Mouse (Mus musculus) CH12.LX (cell line): ENCODE measurements around the gene Exo1. TPM values are rescaled to one million over a fixed set of nuclear protein-coding genes. Genes with fewer than 3 reads are reported as not detected.

Source experiments
- DNase-seq: peaks from one replicate; pipeline ENCODE4 v3.0.0-alpha.2; 2013; ENCODE audit errors: extremely low read depth
- H3K27ac ChIP-seq: 2 replicates; pipeline ENCODE4 v1.5.1; 2012; ENCODE audit warnings: low read depth, mild to moderate bottlenecking, control low read depth, moderate library complexity; ENCODE audit not compliant: insufficient read depth
- H3K27me3 ChIP-seq: replicated peaks from 2 replicates; pipeline ENCODE3; 2012; ENCODE audit warnings: inconsistent platforms
- H3K36me3 ChIP-seq, 2 experiments: replicated peaks in 1 of 2; 2 replicates each; pipeline versions ENCODE3 to v1.6.1; 2012; ENCODE audit warnings: inconsistent platforms in 1 of 2, low read length in 1 of 2, mild to moderate bottlenecking in 1 of 2, mixed read lengths in 1 of 2, moderate library complexity in 1 of 2; ENCODE audit not compliant: control insufficient read depth in 1 of 2, insufficient read depth in 1 of 2
- H3K4me1 ChIP-seq, 2 experiments: 2 replicates each; pipeline ENCODE4 v1.6.1; 2012; ENCODE audit warnings: inconsistent platforms in 1 of 2, moderate library complexity in 1 of 2; ENCODE audit not compliant: insufficient read depth in 2 of 2, control insufficient read depth in 1 of 2
- H3K4me2 ChIP-seq: 2 replicates; pipeline ENCODE4 v1.6.1; 2012; ENCODE audit warnings: low read depth, mild to moderate bottlenecking, control low read depth; ENCODE audit not compliant: poor library complexity, insufficient read depth, severe bottlenecking
- H3K4me3 ChIP-seq, 3 experiments: fragments of 150-350 bp in 1 of 3; sonication (generic) in 1 of 3; replicated peaks in 1 of 3; 2 replicates each; pipeline versions ENCODE3 to v1.5.1; 2011 to 2012; ENCODE audit warnings: low read depth in 2 of 3, low read length in 2 of 3, mild to moderate bottlenecking in 2 of 3, moderate library complexity in 2 of 3, control low read depth in 1 of 3, improper control_type of control experiment in 1 of 3, inconsistent platforms in 1 of 3, mixed read lengths in 1 of 3; ENCODE audit not compliant: poor library complexity in 1 of 3
- H3K79me2 ChIP-seq: replicated peaks from 2 replicates; pipeline ENCODE4 v1.6.1; 2012; ENCODE audit warnings: mild to moderate bottlenecking, moderate library complexity; ENCODE audit not compliant: control insufficient read depth, poor library complexity, insufficient read depth, severe bottlenecking; ENCODE audit errors: extremely low read depth
- H3K9ac ChIP-seq: 2 replicates; pipeline ENCODE4 v1.6.1; 2012; ENCODE audit warnings: low read depth, mild to moderate bottlenecking, control low read depth, moderate library complexity; ENCODE audit not compliant: insufficient read depth
- H3K9me3 ChIP-seq: replicated peaks from 2 replicates; pipeline ENCODE3; 2012; ENCODE audit warnings: low read length, inconsistent platforms, mixed read lengths
- BHLHE40 ChIP-seq: IDR thresholded peaks from 2 replicates; pipeline ENCODE4 v1.6.1; 2011; ENCODE audit warnings: mild to moderate bottlenecking, low read depth, low read length, improper control_type of control experiment
- CHD1 ChIP-seq: IDR thresholded peaks from 2 replicates; pipeline ENCODE4 v1.6.1; 2012; ENCODE audit warnings: low read depth, low read length, improper control_type of control experiment, inconsistent platforms
- CHD2 ChIP-seq: IDR thresholded peaks from 2 replicates; pipeline ENCODE4 v1.6.1; 2011; ENCODE audit warnings: low read length, improper control_type of control experiment
- CTCF ChIP-seq, 2 experiments: IDR thresholded peaks in 1 of 2; conservative IDR thresholded peaks in 1 of 2; 2 replicates each; pipeline ENCODE4 v1.5.1; 2011 to 2012; ENCODE audit warnings: low read depth in 2 of 2, low read length in 2 of 2, improper control_type of control experiment in 1 of 2, inconsistent platforms in 1 of 2, mild to moderate bottlenecking in 1 of 2, moderate library complexity in 1 of 2
- EP300 ChIP-seq: IDR thresholded peaks from 2 replicates; pipeline ENCODE4 v1.6.1; 2011; ENCODE audit warnings: low read length, improper control_type of control experiment
- IRF4 ChIP-seq: IDR thresholded peaks from 2 replicates; pipeline ENCODE4 v1.6.1; 2014; ENCODE audit warnings: low read depth, mild to moderate bottlenecking, inconsistent platforms, low read length, improper control_type of control experiment
- JUN ChIP-seq: IDR thresholded peaks from 2 replicates; pipeline ENCODE4 v1.6.1; 2011; ENCODE audit warnings: low read depth, mild to moderate bottlenecking, low read length, improper control_type of control experiment, moderate library complexity; ENCODE audit not compliant: insufficient read depth
- JUND ChIP-seq: conservative IDR thresholded peaks from 2 replicates; pipeline ENCODE4 v1.6.1; 2011; ENCODE audit warnings: low read depth, low read length, improper control_type of control experiment
- MAFK ChIP-seq: IDR thresholded peaks from 2 replicates; pipeline ENCODE4 v1.6.1; 2011; ENCODE audit warnings: low read length, improper control_type of control experiment; ENCODE audit not compliant: insufficient replicate concordance
- MAZ ChIP-seq: IDR thresholded peaks from 2 replicates; pipeline ENCODE4 v1.6.1; 2012; ENCODE audit warnings: low read depth, mild to moderate bottlenecking, inconsistent platforms, low read length, improper control_type of control experiment, moderate library complexity
- MXI1 ChIP-seq: IDR thresholded peaks from 2 replicates; pipeline ENCODE4 v1.6.1; 2011; ENCODE audit warnings: mild to moderate bottlenecking, low read depth, low read length, improper control_type of control experiment
- MYC ChIP-seq: IDR thresholded peaks from 2 replicates; pipeline ENCODE4 v1.6.1; 2011; ENCODE audit warnings: low read depth, mild to moderate bottlenecking, improper control_type of control experiment, low read length
- NRF1 ChIP-seq: IDR thresholded peaks from 2 replicates; pipeline ENCODE4 v1.6.1; 2014; ENCODE audit warnings: low read depth, mild to moderate bottlenecking, inconsistent platforms, low read length, improper control_type of control experiment, moderate library complexity
- PAX5 ChIP-seq: IDR thresholded peaks from 2 replicates; pipeline ENCODE4 v1.6.1; 2012; ENCODE audit warnings: low read length, inconsistent platforms, mixed read lengths
- POLR2A ChIP-seq: IDR thresholded peaks from 2 replicates; pipeline ENCODE4 v1.6.1; 2011; ENCODE audit warnings: low read depth, mild to moderate bottlenecking, improper control_type of control experiment, low read length
- POLR2AphosphoS2 ChIP-seq: IDR thresholded peaks from 2 replicates; pipeline ENCODE4 v1.6.1; 2011; ENCODE audit warnings: low read depth, low read length, improper control_type of control experiment
- RAD21 ChIP-seq: IDR thresholded peaks from 2 replicates; pipeline ENCODE4 v1.6.1; 2011; ENCODE audit warnings: low read depth, mild to moderate bottlenecking, low read length, improper control_type of control experiment, moderate library complexity
- RCOR1 ChIP-seq: conservative IDR thresholded peaks from 2 replicates; pipeline ENCODE4 v1.6.1; 2012; ENCODE audit warnings: low read depth, mild to moderate bottlenecking, inconsistent platforms, low read length, improper control_type of control experiment
- SMC3 ChIP-seq: IDR thresholded peaks from 2 replicates; pipeline ENCODE4 v1.6.1; 2011; ENCODE audit warnings: low read depth, low read length, improper control_type of control experiment
- TCF12 ChIP-seq: IDR thresholded peaks from 2 replicates; pipeline ENCODE4 v1.6.1; 2014; ENCODE audit warnings: low read depth, mild to moderate bottlenecking, inconsistent platforms, low read length, improper control_type of control experiment
- USF1 ChIP-seq: IDR thresholded peaks from 2 replicates; pipeline ENCODE4 v1.6.1; 2014; ENCODE audit warnings: low read depth, mild to moderate bottlenecking, inconsistent platforms, low read length, improper control_type of control experiment
- ZC3H11A ChIP-seq: IDR thresholded peaks from 2 replicates; pipeline ENCODE4 v1.6.1; 2012; ENCODE audit warnings: low read depth, mild to moderate bottlenecking, inconsistent platforms, low read length, improper control_type of control experiment
- ZNF384 ChIP-seq: IDR thresholded peaks from 2 replicates; pipeline ENCODE4 v1.6.1; 2012; ENCODE audit warnings: low read depth, low read length, improper control_type of control experiment, inconsistent platforms
- dilution Hi-C: fragments of 300-500 bp; cut with MboI; formaldehyde crosslinking; loops from 2 replicates; pipeline ENCODE4 v1.14.3; 2020; ENCODE audit warnings: low sequenced_read_pairs; ENCODE audit not compliant: extremely low pct_unique_long_range_greater_than_20kb, extremely low pct_ligation_motif_present
- in situ Hi-C: fragments of 300-500 bp; cut with MboI; formaldehyde crosslinking; loops from 3 replicates; pipeline ENCODE4 v1.14.3; 2019; ENCODE audit warnings: low sequenced_read_pairs, low pct_ligation_motif_present, low pct_unique_long_range_greater_than_20kb, mixed read lengths
- polyA plus RNA-seq: library from polyadenylated mRNA; unstranded; fragments of >175 nt; gene quantifications from 2 replicates; pipeline ENCODE4 v1.2.1, GENCODE M21; 2012; ENCODE audit warnings: low read depth; ENCODE audit not compliant: insufficient read length
- total RNA-seq, 2 experiments: library from RNA; depleted of rRNA; stranded (reverse); fragments of 300-350 nt in 1 of 2; fragments of >200 nt in 1 of 2; gene quantifications; 2 replicates each; pipeline ENCODE4 v1.2.3; 2012 to 2014

The Exo1 gene
- total and polyA plus RNA-seq, 3 experiments = 51.6 to 139 (median 95.2) TPM

- no peak for DNase-seq
- H3K4me3 ChIP-seq = no peak within 1 kb of the TSS
- no peaks in the 10 kb centered on the region for H3K79me2 ChIP-seq
- H3K4me1 ChIP-seq = no peaks in the 10 kb centered on the region
- H3K9me3 ChIP-seq = no peaks in the 10 kb centered on the region
- in situ Hi-C loops = no loop called here
- H3K4me2 ChIP-seq = no peak within 1 kb of the TSS
- H3K36me3 ChIP-seq = no peaks in the 10 kb centered on the region
- TF ChIP-seq JUND (no peak), SMC3 (no peak)
- H3K27me3 ChIP-seq = no peaks in the 10 kb centered on the region
- H3K9ac ChIP-seq = no peak within 1 kb of the TSS
- dilution Hi-C loops = no loop called here
- H3K27ac ChIP-seq = no peak within 1 kb of the TSS
These were observed 39.6 kb downstream of the Exo1 start, which contains the start of gene Gm38100 for GRCm38 (mm10) chr1:175920029-175920428. Gene Gm38100 (plus strand): TSS chr1:175920329.

DNA sequence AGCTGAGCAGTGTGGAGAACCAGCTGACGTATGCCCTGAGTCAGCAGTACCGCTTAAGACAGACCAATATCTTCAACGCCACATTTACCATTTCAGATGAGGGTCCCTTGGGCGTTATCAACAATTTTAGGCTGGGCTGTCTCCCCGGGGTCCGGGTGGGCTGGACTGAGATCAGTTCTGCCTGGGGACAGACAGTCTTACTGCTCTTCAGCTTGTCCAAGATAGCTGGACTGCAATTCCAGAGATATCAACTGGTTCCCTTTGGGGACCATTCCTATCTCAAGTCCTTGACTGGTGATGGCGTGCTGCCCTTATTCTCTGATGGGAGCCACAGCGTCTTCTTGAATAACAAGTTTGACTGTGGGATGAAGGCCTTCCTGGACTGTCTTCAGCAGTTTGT is 40.7 kb downstream of the Exo1 start:
- DNase-seq = no peak
- dilution Hi-C loops = no loop called here
- Histone ChIP-seq H3K27ac (no peak overlapping the region), H3K9ac (no peak overlapping the region), H3K4me1 (no peaks in the 10 kb centered on the region), H3K36me3 (no peaks in the 10 kb centered on the region), H3K9me3 (no peaks in the 10 kb centered on the region), H3K4me3 (no peak overlapping the region), H3K4me2 (no peak overlapping the region), H3K79me2 (no peaks in the 10 kb centered on the region), H3K27me3 (no peaks in the 10 kb centered on the region)
- in situ Hi-C loops = no loop called here
- TF ChIP-seq RCOR1 (no peak), IRF4 (no peak), ZNF384 (no peak), CHD1 (no peak), JUND (no peak), RAD21 (no peak), TCF12 (no peak), MYC (no peak), BHLHE40 (no peak), POLR2AphosphoS2 (no peak)

GRCm38 (mm10) chr1:175923848-175924787 is 43.7 kb downstream of the Exo1 start:
- in situ Hi-C loops = no loop called here
- Histone ChIP-seq H3K4me1 (peaks cover 0 to 4% of the 10 kb centered on the region in 2 experiments; a peak in 2 of 4 replicates), H3K36me3 (no peaks in the 10 kb centered on the region), H3K27ac (no peak overlapping the region), H3K4me3 (no peak overlapping the region), H3K9me3 (no peaks in the 10 kb centered on the region), H3K79me2 (no peaks in the 10 kb centered on the region), H3K4me2 (no peak overlapping the region), H3K27me3 (no peaks in the 10 kb centered on the region), H3K9ac (no peak overlapping the region)
- peak; percentile 70 for DNase-seq
- TF ChIP-seq JUN = no peak
- no peak for TF ChIP-seq MAZ
- peak; percentile 60 to 83 for TF ChIP-seq CTCF (conservative IDR thresholded peaks at IDR 0.05 in 1 of 2, IDR thresholded peaks at IDR 0.05 in 1 of 2; ENCODE audit: low read depth in 2 of 2, low read length in 2 of 2)
- TF ChIP-seq PAX5 = no peak
- TF ChIP-seq USF1 = no peak
- TF ChIP-seq CHD2 = no peak
- TF ChIP-seq RAD21 = peak; percentile 80
- TF ChIP-seq SMC3 = peak; percentile 50
- no peak for TF ChIP-seq RCOR1
- TF ChIP-seq JUND = 0 out of 2 replicates have a peak, but pooled peaks have one; percentile 12
- TF ChIP-seq MAFK = no peak
- TF ChIP-seq ZC3H11A = no peak
- TF ChIP-seq EP300 = no peak
- TF ChIP-seq POLR2A = no peak
- no peak for TF ChIP-seq NRF1
- no peak for TF ChIP-seq MXI1
- dilution Hi-C loops = no loop called here
